Mouse (Mus musculus): ENCODE data around the gene Trim40. TPM values are rescaled to one million over a fixed set of nuclear protein-coding genes. Genes with fewer than 3 reads are reported as not detected.
A peak's percentile ranks its signal among the peaks of the same experiment; 100 is the strongest.

The Trim40 gene
- polyA plus RNA-seq, 2 experiments, result not detected

DNA sequence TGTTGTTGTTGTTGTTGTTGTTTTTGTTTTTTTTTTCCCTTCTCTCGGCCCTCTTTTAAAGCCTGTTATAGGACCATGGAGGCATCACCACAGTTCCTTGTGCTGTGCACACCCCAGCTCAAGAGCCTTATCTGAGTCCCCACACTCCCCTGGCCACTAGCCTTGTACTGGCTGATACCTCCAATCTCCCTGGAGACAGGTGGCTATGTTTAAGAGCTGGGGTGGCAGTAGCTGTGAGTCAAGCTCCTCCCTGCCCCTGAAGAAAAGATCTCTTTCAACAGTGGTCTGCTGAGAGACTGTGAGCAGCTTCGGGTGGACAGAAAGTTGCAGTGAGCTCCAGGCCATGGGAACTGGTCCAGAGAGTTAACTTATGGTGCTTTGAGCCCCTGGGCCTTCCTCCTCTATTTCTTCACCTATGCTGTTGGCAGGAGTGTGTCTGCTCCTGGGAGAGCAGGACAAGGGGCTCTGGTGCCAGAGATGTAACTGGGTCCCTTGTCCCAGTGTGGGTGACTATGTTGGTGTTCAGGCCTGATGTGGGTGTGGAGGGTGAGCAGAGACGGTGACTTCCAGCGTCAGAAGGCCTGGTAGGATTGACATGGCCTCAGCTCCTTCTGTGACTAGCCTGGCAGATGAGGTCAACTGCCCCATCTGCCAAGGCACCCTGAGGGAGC is 20.5 kb downstream of the Trim40 start, which contains the start of gene Trim10:
Gene Trim10, plus strand, starts transcription at position 291 of the 671 bp plus-strand sequence.
- Histone ChIP-seq H3K9ac (replicated peaks) (peak within 1 kb of the TSS; percentile 98), H3K4me1 (replicated peaks; ENCODE audit: control insufficient read depth in 2 of 2, insufficient read depth in 2 of 2, low read length in 1 of 2) (peaks cover 33 to 44% of the 10 kb centered on the region in 2 experiments), H3K4me3 (ENCODE audit: insufficient read depth in 1 of 2, low read depth in 2 of 2, low read length in 2 of 2) (peak within 1 kb of the TSS; percentile 65 to 93), H3K27ac (peak within 1 kb of the TSS; percentile 99), H3K27me3 (ENCODE audit: control insufficient read depth, insufficient read depth, low read length) (peaks cover 22% of the 10 kb centered on the region), H3K9me3 (ENCODE audit: control insufficient read depth, low read length) (no peaks in the 10 kb centered on the region), H3K4me2 (ENCODE audit: low read depth) (peak within 1 kb of the TSS; percentile 84), H3K36me3 (replicated peaks; ENCODE audit: control insufficient read depth, insufficient read depth, low read depth) (peaks cover 37% of the 10 kb centered on the region)
- ATAC-seq (ENCODE audit: insufficient read depth) (peak; percentile 99), DNase-seq (ENCODE audit: low read depth in 3 of 3, low spot score in 3 of 3) (peak; percentile 97 to 98 (median 97))
- no peak for TF ChIP-seq CTCF (IDR thresholded peaks at IDR 0.05; ENCODE audit: low read depth)
- TF ChIP-seq EP300 (IDR thresholded peaks at IDR 0.05; ENCODE audit: low read depth), result peak; percentile 99
- 12% methylated on average over 4 of the region's 4 CpGs for WGBS (ENCODE audit: insufficient replicate concordance)

DNA sequence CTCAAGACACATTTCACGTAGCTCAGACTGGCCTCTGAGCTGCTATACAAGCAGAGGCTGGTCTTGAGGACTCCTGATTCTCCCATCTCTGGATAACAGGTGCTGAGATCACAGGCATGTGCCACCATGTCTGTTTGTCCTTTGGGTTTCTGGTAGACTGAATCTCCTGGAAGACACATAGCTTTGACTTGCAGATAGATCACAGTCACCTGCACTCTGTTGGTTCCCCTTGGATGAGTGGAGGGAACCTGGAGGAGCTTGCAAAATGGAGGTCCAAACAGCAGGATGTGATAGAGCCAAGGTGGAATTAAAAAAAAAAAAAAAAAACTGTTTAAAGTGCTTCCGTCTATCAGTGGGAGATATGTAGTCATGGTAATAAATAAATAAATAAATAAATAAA is 21.1 kb downstream of the Trim40 start:
- peak overlapping the region; percentile 18 to 36; a peak in 2 of 4 replicates for H3K4me3 ChIP-seq (ENCODE audit: insufficient read depth in 1 of 2, low read depth in 2 of 2, low read length in 2 of 2)
- TF ChIP-seq CTCF (IDR thresholded peaks at IDR 0.05; ENCODE audit: low read depth) (no peak), EP300 (IDR thresholded peaks at IDR 0.05; ENCODE audit: low read depth) (no peak)
- peaks cover 33 to 42% of the 10 kb centered on the region in 2 experiments for H3K4me1 ChIP-seq (replicated peaks; ENCODE audit: control insufficient read depth in 2 of 2, insufficient read depth in 2 of 2, low read length in 1 of 2)
- H3K27me3 ChIP-seq (ENCODE audit: control insufficient read depth, insufficient read depth, low read length), result peaks cover 28% of the 10 kb centered on the region
- peak overlapping the region; percentile 75 for H3K4me2 ChIP-seq (ENCODE audit: low read depth)
- ATAC-seq (ENCODE audit: insufficient read depth) (no peak), DNase-seq (ENCODE audit: low read depth in 3 of 3, low spot score in 3 of 3) (peak in 2 of 3 experiments; percentile 12 to 41)
- H3K27ac ChIP-seq, result peak overlapping the region; percentile 99
- H3K9ac ChIP-seq (replicated peaks), result peak overlapping the region; percentile 65
- 42% methylated on average over 2 of the region's 2 CpGs for WGBS (ENCODE audit: insufficient replicate concordance)
- peaks cover 31% of the 10 kb centered on the region for H3K36me3 ChIP-seq (replicated peaks; ENCODE audit: control insufficient read depth, insufficient read depth, low read depth)
- no peaks in the 10 kb centered on the region for H3K9me3 ChIP-seq (ENCODE audit: control insufficient read depth, low read length)

DNA sequence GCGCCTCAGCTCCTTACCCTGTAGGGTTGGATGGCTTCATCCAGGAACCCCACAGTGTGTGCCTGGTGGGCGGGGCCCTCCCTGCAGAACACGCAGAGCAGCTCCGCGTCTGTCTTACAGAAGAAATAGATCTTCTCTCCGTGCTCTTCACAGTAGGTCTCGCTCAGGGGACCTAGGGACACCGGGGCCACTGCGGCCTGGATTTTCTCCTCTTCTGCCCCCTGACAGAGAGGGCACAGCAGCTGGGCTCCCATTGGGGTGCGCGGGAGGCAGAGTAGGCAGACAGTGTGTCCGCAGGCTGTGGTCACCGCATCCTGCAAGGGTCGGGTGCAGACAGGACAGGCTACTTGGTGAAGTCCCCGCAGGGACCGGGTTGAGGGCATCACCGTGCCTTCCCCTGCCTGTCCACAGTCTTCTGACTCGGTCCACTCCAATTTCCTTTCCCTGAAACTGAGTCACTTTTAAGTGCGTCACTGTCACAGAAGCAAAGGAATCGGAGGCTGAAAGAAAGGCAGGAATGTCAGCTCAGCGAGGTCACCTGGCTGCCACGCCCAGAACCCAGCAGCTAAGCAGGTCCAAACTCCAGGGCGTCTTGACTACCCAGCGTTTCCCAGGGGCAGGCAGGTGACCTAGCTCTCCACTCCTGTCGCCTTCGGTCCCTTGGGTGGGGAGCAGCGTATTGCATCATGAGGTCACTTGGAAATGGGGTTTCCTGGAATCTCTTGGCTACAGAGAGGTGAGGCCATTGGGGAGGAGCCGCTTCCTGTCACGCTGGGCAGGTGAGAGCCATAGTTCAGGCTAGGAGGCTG is 23.0 kb downstream of the Trim40 start, which contains the start of gene Trim15:
Gene Trim15, minus strand, starts transcription at position 492 of the 809 bp plus-strand sequence.
- Histone ChIP-seq H3K27ac (peak within 1 kb of the TSS; percentile 31), H3K4me3 (ENCODE audit: insufficient read depth in 1 of 2, low read depth in 2 of 2, low read length in 2 of 2) (peak within 1 kb of the TSS; percentile 18 to 54; a peak in 3 of 4 replicates), H3K4me1 (replicated peaks; ENCODE audit: control insufficient read depth in 2 of 2, insufficient read depth in 2 of 2, low read length in 1 of 2) (peaks cover 30 to 32% of the 10 kb centered on the region in 2 experiments), H3K9me3 (ENCODE audit: control insufficient read depth, low read length) (no peaks in the 10 kb centered on the region), H3K9ac (replicated peaks) (peak within 1 kb of the TSS; percentile 57), H3K27me3 (ENCODE audit: control insufficient read depth, insufficient read depth, low read length) (peaks cover 41% of the 10 kb centered on the region), H3K36me3 (replicated peaks; ENCODE audit: control insufficient read depth, insufficient read depth, low read depth) (peaks cover 14% of the 10 kb centered on the region), H3K4me2 (ENCODE audit: low read depth) (peak within 1 kb of the TSS; percentile 80)
- DNase-seq (ENCODE audit: low read depth in 3 of 3, low spot score in 3 of 3) (peak in 2 of 3 experiments; percentile 17 to 63), ATAC-seq (ENCODE audit: insufficient read depth) (no peak)
- no peak for TF ChIP-seq CTCF (IDR thresholded peaks at IDR 0.05; ENCODE audit: low read depth)
- WGBS (ENCODE audit: insufficient replicate concordance), result 15% methylated on average over 29 of the region's 29 CpGs

DNA sequence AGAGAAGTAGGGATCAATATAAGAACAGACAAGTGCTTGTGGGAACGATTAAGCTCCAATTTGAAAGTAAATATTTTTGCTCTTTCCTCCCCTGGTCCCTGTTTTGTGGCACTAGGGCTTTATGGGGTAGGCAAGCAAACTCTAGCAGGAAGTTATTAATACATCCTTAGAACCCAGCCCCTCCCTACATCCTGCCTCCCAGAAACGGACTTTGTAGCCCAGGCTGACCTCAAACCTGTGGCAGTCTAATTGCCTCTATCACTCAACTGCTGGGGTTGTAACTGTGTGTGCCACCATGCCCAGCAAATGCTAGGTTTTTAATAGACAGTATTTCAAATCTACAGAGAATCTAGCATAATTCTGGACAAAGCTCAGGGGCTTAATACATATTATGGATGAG is 28.2 kb downstream of the Trim40 start:
- TF ChIP-seq CTCF (IDR thresholded peaks at IDR 0.05; ENCODE audit: low read depth) (no peak), EP300 (IDR thresholded peaks at IDR 0.05; ENCODE audit: low read depth) (no peak)
- H3K4me1 ChIP-seq (replicated peaks; ENCODE audit: control insufficient read depth in 2 of 2, insufficient read depth in 2 of 2, low read length in 1 of 2), result peaks cover 7 to 9% of the 10 kb centered on the region in 2 experiments
- H3K27me3 ChIP-seq (ENCODE audit: control insufficient read depth, insufficient read depth, low read length), result peaks cover 38% of the 10 kb centered on the region
- ATAC-seq (ENCODE audit: insufficient read depth) (no peak), DNase-seq (ENCODE audit: low read depth in 3 of 3, low spot score in 3 of 3) (no peak)
- no peak overlapping the region for H3K9ac ChIP-seq (replicated peaks)
- peaks cover under 1% of the 10 kb centered on the region; the same call in 1 of the 2 replicates for H3K36me3 ChIP-seq (replicated peaks; ENCODE audit: control insufficient read depth, insufficient read depth, low read depth)
- H3K4me2 ChIP-seq (ENCODE audit: low read depth), result no peak overlapping the region
- H3K27ac ChIP-seq, result no peak overlapping the region
- no peak overlapping the region for H3K4me3 ChIP-seq (ENCODE audit: insufficient read depth in 1 of 2, low read depth in 2 of 2, low read length in 2 of 2)
- no peaks in the 10 kb centered on the region for H3K9me3 ChIP-seq (ENCODE audit: control insufficient read depth, low read length)
- WGBS (ENCODE audit: insufficient replicate concordance), result 25% methylated on average over 2 of the region's 2 CpGs

DNA sequence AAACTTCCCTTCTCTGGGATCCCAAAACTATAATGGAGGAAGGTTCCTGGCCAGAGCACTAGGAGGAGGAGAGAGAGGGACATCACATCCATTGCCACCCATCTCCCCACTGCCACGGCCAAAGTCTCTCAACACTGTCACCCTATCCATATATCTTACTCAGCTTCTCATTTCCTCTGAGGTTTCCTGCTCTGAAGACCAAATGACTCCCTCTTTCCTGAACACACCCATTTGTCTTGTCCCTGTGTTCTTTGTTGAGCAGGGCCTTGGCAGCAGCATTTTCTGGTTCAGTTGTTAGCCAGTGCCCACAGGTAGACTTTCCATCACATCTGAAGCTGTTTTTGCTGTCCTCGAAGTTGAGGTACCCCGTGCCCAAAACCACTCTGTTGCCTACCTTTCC is 31.7 kb downstream of the Trim40 start:
- H3K36me3 ChIP-seq (replicated peaks; ENCODE audit: control insufficient read depth, insufficient read depth, low read depth), result peaks cover 5% of the 10 kb centered on the region
- no peaks in the 10 kb centered on the region for H3K9me3 ChIP-seq (ENCODE audit: control insufficient read depth, low read length)
- 50% methylated on average over 3 of the region's 3 CpGs for WGBS (ENCODE audit: insufficient replicate concordance)
- TF ChIP-seq CTCF (IDR thresholded peaks at IDR 0.05; ENCODE audit: low read depth), result no peak
- no peak for TF ChIP-seq EP300 (IDR thresholded peaks at IDR 0.05; ENCODE audit: low read depth)
- no peak overlapping the region for H3K4me2 ChIP-seq (ENCODE audit: low read depth)
- no peak for ATAC-seq (ENCODE audit: insufficient read depth)
- H3K27ac ChIP-seq, result no peak overlapping the region
- DNase-seq (ENCODE audit: low read depth in 3 of 3, low spot score in 3 of 3), result no peak
- H3K27me3 ChIP-seq (ENCODE audit: control insufficient read depth, insufficient read depth, low read length), result peaks cover 10% of the 10 kb centered on the region
- H3K4me3 ChIP-seq (ENCODE audit: insufficient read depth in 1 of 2, low read depth in 2 of 2, low read length in 2 of 2), result no peak overlapping the region
- H3K4me1 ChIP-seq (replicated peaks; ENCODE audit: control insufficient read depth in 2 of 2, insufficient read depth in 2 of 2, low read length in 1 of 2), result 0 out of 4 replicates have a peak, but pooled peaks cover 0 to 2% of the 10 kb centered on the region in 2 experiments
- no peak overlapping the region for H3K9ac ChIP-seq (replicated peaks)
